Mouse (Mus musculus): ENCODE data around the gene Pigb.

GRCm38 (mm10) chr9:73055441-73055911 lies 15.3 kb upstream of the Pigb start:
- TF ChIP-seq CTCF (IDR thresholded peaks at IDR 0.05; ENCODE audit: borderline replicate concordance, insufficient read depth, low read depth, low read length) (no peak), POLR2A (IDR thresholded peaks at IDR 0.05; ENCODE audit: borderline replicate concordance, insufficient read depth, low read length) (no peak)

All from cerebellum, adult 2 months (tissue).